Mouse (Mus musculus) limb, embryonic 15.5 days (tissue): ENCODE results near the gene Spef1. TPM values are rescaled to one million over a fixed set of nuclear protein-coding genes. Genes with fewer than 3 reads are reported as not detected.

ENCODE experiments used
- ATAC-seq: fragments of 200-750 bp; cut with Nextera tagmentation; 2 replicates; pipeline ENCODE4 v1.8.0; 2017; ENCODE audit warnings: low read depth, moderate TSS enrichment; ENCODE audit not compliant: insufficient number of reproducible peaks, low FRiP score, low TSS enrichment
- H3K27ac ChIP-seq: fragments of 300-500 bp; sonication (generic); 2 replicates; pipeline ENCODE4 v1.5.1; 2015; ENCODE audit warnings: moderate library complexity, mild to moderate bottlenecking, inconsistent platforms
- H3K27me3 ChIP-seq: fragments of 300-500 bp; sonication (generic); 2 replicates; pipeline ENCODE4 v1.6.1; 2015; ENCODE audit warnings: inconsistent platforms
- H3K36me3 ChIP-seq: fragments of 300-500 bp; sonication (generic); 2 replicates; pipeline ENCODE4 v1.6.1; 2015; ENCODE audit warnings: inconsistent platforms
- H3K4me1 ChIP-seq: fragments of 300-500 bp; sonication (generic); 2 replicates; pipeline ENCODE4 v1.6.1; 2015; ENCODE audit warnings: inconsistent platforms
- H3K4me2 ChIP-seq: fragments of 300-500 bp; sonication (generic); 2 replicates; pipeline ENCODE4 v1.6.1; 2015; ENCODE audit warnings: mild to moderate bottlenecking, inconsistent platforms
- H3K4me3 ChIP-seq: fragments of 300-500 bp; sonication (generic); 2 replicates; pipeline ENCODE4 v1.5.1; 2015; ENCODE audit warnings: mild to moderate bottlenecking, inconsistent platforms
- H3K9ac ChIP-seq: fragments of 300-500 bp; sonication (generic); 2 replicates; pipeline ENCODE4 v1.6.1; 2015; ENCODE audit warnings: inconsistent platforms
- H3K9me3 ChIP-seq: fragments of 300-500 bp; sonication (generic); 2 replicates; pipeline ENCODE4 v1.6.1; 2016; ENCODE audit warnings: inconsistent platforms
- WGBS: fragments of 180-500 bp; shearing (Covaris S2); methylation state at CpG from one replicate; pipeline ENCODE4 v1.1.7; 2015; 5-methylcytosine and 5-hydroxymethylcytosine counted together
- polyA plus RNA-seq: library from polyadenylated mRNA; unstranded; fragments of >200 nt; fragmentation: Nextera tagmentation; extraction: Ambion mirVana; gene quantifications from 2 replicates; pipeline ENCODE4 v1.2.1, GENCODE M21; 2015

The Spef1 gene
- polyA plus RNA-seq, 1 experiment from 2014 or later = 6.1 TPM

DNA sequence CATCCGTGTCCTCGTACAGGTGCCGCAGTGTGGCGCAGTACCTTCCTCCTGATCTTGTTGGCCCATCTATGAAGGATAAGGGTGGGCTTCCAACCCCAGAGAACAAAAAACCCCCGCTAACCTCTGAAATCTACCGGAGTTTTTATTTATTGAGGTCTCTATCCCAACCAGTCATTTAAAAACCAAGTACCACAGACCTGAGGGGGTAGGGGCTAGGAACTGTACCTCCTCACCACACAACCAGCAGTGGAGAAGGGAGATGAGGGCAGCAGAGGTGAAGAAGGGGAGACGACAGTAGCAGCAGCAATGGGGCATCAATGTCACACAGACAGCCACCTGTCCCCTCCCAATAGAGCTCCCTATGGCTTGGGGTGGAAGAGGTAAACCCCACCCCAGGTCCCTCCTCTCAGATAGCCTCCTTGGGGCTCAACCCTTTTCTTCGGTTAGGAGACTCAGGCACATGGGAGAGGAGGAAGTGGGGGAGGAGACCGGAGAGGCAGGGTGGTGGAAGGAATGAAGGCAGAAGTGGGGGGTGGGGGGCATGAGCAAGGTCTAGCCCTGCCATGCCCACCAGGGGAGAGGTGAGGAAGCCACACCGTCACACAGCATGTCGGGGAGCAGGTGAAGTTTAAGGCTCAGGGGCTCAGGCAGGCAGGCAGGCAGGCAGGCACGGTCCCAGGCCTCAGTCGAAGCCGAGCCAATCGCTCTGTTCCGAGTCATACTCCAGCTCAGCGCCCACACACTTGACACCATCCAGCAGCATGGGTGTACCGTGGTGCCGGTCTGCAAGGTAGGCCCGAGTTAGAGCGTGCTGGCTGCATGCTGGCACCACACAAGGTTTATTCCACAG is 40.7 kb downstream of the Spef1 start:
- H3K9me3 ChIP-seq = no peaks in the 10 kb centered on the region
- H3K4me2 ChIP-seq = no peak overlapping the region
- H3K27ac ChIP-seq = no peak overlapping the region
- 82% methylated on average over 21 of the region's 21 CpGs for whole genome bisulfite sequencing
- no peaks in the 10 kb centered on the region for H3K27me3 ChIP-seq
- H3K4me3 ChIP-seq = no peak overlapping the region
- peaks cover 94% of the 10 kb centered on the region for H3K36me3 ChIP-seq
- H3K9ac ChIP-seq = no peak overlapping the region
- ATAC-seq = no peak
- peaks cover 10% of the 10 kb centered on the region for H3K4me1 ChIP-seq

DNA sequence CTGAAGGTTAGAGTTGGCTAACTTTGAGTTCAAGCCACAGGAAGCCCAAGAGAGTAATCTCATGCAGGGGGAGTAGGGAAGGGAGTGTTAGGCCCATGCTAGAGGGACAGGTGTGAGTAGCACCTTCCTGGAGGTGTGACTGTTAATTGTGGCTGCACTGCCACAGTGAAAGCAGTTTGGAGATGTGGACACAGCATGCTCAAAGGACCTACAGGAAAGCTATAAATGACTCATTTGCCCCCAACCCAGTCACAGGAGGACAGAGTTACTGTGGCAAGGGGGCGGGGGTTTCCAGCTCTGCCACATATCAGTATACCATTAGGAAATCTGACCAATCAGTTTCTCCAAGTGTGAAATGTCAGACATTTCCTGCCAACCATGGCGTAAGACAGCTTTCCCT is 41.5 kb downstream of the Spef1 start:
- no peak overlapping the region for H3K9ac ChIP-seq
- no peak overlapping the region for H3K4me2 ChIP-seq
- H3K27me3 ChIP-seq = no peaks in the 10 kb centered on the region
- H3K9me3 ChIP-seq = no peaks in the 10 kb centered on the region
- H3K4me3 ChIP-seq = no peak overlapping the region
- 74% methylated on average over 2 of the region's 2 CpGs for WGBS
- ATAC-seq = no peak
- H3K27ac ChIP-seq = no peak overlapping the region
- peaks cover 94% of the 10 kb centered on the region for H3K36me3 ChIP-seq
- H3K4me1 ChIP-seq = peaks cover 10% of the 10 kb centered on the region

DNA sequence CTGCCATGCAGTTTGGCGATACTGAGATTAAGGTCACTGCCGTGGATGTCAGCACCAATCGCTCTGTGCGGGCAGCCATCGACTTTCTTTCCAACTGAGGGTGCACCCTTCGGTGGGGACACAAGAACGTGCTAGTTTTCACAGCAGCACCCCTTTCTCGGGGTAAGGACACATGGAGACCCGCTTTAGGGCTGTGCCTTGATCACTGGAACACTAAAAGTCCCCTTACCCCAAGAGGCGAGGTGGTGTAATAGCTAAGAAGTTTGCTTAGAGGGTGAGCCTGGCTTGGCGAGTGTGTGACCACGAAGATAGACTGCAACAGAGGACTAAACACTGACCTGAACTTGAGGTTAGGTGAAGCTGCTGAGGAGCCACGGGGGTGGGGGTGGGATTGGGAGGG is 42.0 kb downstream of the Spef1 start:
- Histone ChIP-seq H3K27me3 (no peaks in the 10 kb centered on the region), H3K4me2 (no peak overlapping the region), H3K36me3 (peaks cover 94% of the 10 kb centered on the region), H3K9me3 (no peaks in the 10 kb centered on the region), H3K27ac (no peak overlapping the region), H3K9ac (no peak overlapping the region), H3K4me3 (no peak overlapping the region), H3K4me1 (peaks cover 10% of the 10 kb centered on the region)
- no peak for ATAC-seq
- 54% methylated on average over 13 of the region's 13 CpGs for WGBS

DNA sequence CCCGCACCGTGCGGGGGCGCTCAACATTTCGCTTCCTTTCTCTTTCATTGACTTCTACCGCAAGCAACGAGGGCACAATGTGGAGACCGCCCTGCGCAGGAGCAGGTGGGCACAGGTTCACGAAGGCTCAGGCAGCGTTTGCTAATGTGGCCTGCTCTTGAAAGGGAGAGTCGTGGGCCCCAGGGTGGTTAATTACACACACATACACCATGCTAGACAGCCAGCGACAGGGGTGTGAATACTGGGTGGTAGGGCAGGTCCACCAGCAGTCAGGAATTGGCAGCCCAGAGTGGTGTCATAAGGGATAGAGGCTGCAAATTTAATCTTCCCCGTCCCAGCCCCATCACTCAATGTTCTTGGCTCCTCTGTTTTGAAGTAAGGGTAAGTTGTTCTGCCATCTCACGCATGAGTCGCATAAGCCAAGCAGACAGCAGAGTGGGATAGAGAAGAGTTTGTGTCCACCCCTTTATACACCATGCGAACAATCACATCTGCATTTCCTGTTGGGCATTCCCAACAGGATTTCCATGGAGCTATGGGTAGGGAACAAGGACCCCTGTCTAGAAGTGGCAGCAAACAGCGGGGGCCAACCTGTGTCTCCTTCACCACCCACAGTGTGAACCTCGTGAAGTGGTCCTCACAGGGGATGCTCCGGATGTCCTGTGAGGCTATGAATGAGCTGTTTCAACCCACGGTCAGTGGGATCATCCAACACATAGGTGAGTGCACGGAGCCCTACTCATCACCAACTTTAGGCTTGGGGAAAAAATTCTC is 43.9 kb downstream of the Spef1 start:
- H3K36me3 ChIP-seq = peaks cover 96% of the 10 kb centered on the region
- H3K4me1 ChIP-seq = peaks cover 10% of the 10 kb centered on the region
- H3K4me3 ChIP-seq = no peak overlapping the region
- H3K9ac ChIP-seq = no peak overlapping the region
- no peaks in the 10 kb centered on the region for H3K27me3 ChIP-seq
- H3K9me3 ChIP-seq = no peaks in the 10 kb centered on the region
- no peak overlapping the region for H3K27ac ChIP-seq
- H3K4me2 ChIP-seq = no peak overlapping the region
- whole genome bisulfite sequencing = 71% methylated on average over 22 of the region's 22 CpGs
- no peak for ATAC-seq

DNA sequence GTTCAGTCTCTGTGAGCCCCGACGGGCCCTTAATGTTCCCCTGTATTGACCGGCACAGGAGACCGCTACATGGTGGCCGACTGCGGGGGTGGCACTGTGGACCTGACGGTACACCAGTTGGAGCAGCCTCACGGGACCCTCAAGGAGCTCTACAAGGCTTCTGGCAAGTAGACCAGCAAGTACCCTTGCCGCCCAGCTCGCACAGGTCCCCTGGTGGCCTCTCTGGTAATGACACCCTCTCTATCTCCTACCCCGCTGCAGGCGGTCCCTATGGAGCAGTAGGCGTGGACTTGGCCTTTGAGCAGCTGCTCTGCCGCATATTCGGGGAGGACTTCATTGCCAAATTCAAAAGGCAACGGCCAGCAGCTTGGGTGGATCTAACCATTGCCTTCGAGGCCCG is 44.5 kb downstream of the Spef1 start:
- Histone ChIP-seq H3K27me3 (no peaks in the 10 kb centered on the region), H3K4me2 (no peak overlapping the region), H3K9ac (no peak overlapping the region), H3K36me3 (peaks cover 96% of the 10 kb centered on the region), H3K4me1 (peaks cover 10% of the 10 kb centered on the region), H3K27ac (peak overlapping the region; percentile 33; the same call in 1 of the 2 replicates), H3K9me3 (no peaks in the 10 kb centered on the region), H3K4me3 (no peak overlapping the region)
- ATAC-seq = no peak
- 33% methylated on average over 18 of the region's 18 CpGs for WGBS

DNA sequence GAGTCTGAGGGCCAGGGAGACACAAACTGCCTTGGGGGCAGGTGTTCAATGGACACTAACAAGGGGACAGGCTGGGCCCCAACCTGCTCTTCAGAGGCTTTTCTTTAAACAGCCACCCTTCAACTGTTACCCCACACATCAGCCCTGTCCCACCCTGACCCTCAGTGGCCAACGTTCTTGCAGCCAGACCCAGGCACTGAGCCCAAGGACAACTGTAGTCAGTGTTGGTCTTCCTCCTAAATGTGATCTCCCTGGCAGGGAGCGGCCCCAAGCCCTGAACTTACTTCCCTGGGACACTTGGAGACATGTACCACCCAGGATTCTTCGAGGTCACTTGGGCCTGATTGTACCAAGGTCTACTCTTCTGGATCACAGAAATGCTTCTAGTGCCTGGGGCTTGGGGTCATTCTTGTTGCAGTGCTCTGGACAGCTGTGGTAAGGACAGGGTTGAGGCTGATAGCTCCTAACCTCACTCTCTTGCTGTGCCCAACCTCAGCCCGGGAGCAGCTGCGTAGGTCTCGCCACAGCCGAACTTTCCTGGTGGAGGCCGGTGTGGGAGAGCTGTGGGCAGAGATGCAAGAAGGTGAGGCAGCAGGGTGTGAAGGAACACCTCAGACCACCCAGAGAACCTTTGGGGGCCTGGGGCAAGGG is 45.6 kb downstream of the Spef1 start:
- H3K27ac ChIP-seq = no peak overlapping the region
- H3K9ac ChIP-seq = no peak overlapping the region
- H3K4me2 ChIP-seq = no peak overlapping the region
- H3K9me3 ChIP-seq = no peaks in the 10 kb centered on the region
- ATAC-seq = no peak
- peaks cover 96% of the 10 kb centered on the region for H3K36me3 ChIP-seq
- H3K4me1 ChIP-seq = peaks cover 10% of the 10 kb centered on the region
- no peak overlapping the region for H3K4me3 ChIP-seq
- WGBS = 90% methylated on average over 8 of the region's 8 CpGs
- no peaks in the 10 kb centered on the region for H3K27me3 ChIP-seq

DNA sequence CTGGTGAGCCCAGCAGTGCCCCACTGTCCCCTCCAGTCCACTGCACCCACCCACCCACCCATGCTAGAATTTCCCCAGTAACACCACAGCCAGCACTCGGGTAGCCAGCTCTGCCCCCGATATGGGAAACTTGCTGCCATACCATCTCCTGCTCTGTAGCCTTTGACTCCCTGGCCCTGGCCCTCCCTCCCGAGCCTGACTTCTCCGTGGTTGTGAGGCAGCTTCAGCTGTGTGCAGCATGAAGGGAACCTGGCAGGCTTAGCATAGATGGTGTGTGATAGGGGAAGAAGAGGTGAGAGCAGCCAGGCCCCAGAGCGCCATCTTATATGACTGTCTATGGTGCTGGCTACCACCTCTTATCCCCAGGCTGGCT is 46.6 kb downstream of the Spef1 start:
- H3K27ac ChIP-seq = no peak overlapping the region
- 72% methylated on average over 5 of the region's 5 CpGs for WGBS
- ATAC-seq = no peak
- H3K4me1 ChIP-seq = peaks cover 8% of the 10 kb centered on the region
- H3K36me3 ChIP-seq = peaks cover 94% of the 10 kb centered on the region
- H3K4me2 ChIP-seq = no peak overlapping the region
- H3K27me3 ChIP-seq = no peaks in the 10 kb centered on the region
- no peaks in the 10 kb centered on the region for H3K9me3 ChIP-seq
- no peak overlapping the region for H3K4me3 ChIP-seq
- H3K9ac ChIP-seq = no peak overlapping the region

DNA sequence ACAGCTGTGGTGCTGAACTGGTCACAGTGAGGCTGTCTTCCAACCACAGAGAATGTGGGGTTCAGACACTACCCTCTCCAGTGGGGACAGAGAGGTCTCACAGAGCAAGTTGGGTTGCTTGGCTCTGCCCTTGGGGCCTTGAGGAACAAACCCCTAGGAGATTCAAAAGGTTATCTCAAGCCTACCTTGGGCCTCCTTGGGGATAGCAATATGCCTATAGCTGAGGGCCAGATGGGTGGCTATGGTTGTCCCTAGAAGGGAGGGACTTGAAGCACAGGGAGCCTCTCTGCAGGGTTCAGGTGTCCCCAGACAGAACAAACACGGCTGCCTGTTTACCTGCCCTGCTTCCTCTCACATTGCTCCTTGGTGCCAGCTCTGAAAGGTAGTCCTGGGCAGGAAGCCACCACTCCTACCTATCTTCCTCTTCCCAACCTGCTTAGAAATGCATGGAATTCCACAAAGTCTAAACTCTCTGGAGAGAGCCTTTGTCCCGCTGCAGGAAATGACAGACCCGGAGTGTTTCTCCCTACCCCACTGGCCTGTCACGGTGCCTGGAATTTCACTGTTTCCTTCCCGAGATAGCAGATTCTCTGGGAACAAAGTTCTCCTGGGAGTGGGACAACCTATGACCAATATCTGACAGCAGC is 47.1 kb downstream of the Spef1 start:
- H3K36me3 ChIP-seq = peaks cover 94% of the 10 kb centered on the region
- no peak overlapping the region for H3K9ac ChIP-seq
- H3K9me3 ChIP-seq = no peaks in the 10 kb centered on the region
- no peak overlapping the region for H3K4me3 ChIP-seq
- H3K27ac ChIP-seq = no peak overlapping the region; the same call in 1 of the 2 replicates
- 47% methylated on average over 5 of the region's 5 CpGs for WGBS
- no peak overlapping the region for H3K4me2 ChIP-seq
- H3K4me1 ChIP-seq = peaks cover 12% of the 10 kb centered on the region; the same call in 1 of the 2 replicates
- no peak for ATAC-seq
- H3K27me3 ChIP-seq = no peaks in the 10 kb centered on the region

DNA sequence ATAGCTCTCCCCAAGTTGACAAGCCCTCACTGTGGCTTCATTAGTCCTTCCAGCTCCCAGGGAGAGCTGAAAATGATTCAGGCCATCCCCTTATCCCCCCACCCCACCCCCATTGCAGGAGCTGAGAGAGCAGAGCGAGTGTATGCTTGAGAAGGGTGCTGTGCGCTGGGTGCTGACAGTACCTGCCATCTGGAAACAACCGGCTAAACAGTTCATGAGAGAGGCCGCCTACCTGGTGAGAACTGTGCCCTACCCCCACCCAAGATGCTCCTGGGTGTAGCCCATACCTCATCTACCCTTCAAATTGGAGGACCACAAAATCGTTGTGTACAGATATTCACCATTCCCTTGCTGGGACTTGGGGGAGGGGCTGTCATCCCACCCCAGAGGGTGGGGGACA is 47.8 kb downstream of the Spef1 start:
- WGBS = 75% methylated on average over 5 of the region's 5 CpGs

DNA sequence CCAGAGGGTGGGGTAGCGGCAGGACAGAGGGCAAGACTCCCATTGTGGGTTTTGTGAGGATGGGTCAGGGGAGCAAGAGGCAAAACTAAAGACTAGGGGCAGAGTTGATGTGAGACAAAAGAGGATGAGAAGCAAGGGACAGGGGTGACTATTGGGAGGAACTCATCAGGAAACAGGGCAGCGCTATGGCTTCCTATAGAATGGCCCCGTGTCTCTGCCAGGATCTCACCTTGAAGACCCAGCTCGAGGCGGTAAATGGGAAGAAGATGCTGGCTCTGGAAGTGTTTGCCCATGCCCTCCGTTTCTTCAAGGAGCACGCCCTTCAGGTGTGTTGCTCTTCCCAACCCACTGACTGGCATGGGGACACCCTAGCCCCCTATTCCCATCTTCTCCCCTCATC is 48.3 kb downstream of the Spef1 start:
- Histone ChIP-seq H3K9ac (no peak overlapping the region), H3K36me3 (peaks cover 96% of the 10 kb centered on the region), H3K4me3 (no peak overlapping the region), H3K9me3 (no peaks in the 10 kb centered on the region), H3K4me2 (no peak overlapping the region), H3K4me1 (peaks cover 12% of the 10 kb centered on the region; the same call in 1 of the 2 replicates), H3K27ac (no peak overlapping the region), H3K27me3 (no peaks in the 10 kb centered on the region)
- 87% methylated on average over 7 of the region's 7 CpGs for WGBS
- ATAC-seq = no peak

More for the DNA sequence above, 47.8 kb downstream of the Spef1 start:
- Histone ChIP-seq H3K27me3 (no peaks in the 10 kb centered on the region), H3K27ac (no peak overlapping the region), H3K4me3 (no peak overlapping the region), H3K4me1 (peaks cover 12% of the 10 kb centered on the region; the same call in 1 of the 2 replicates), H3K36me3 (peaks cover 94% of the 10 kb centered on the region), H3K9ac (no peak overlapping the region), H3K9me3 (no peaks in the 10 kb centered on the region), H3K4me2 (no peak overlapping the region)
- ATAC-seq = no peak

DNA sequence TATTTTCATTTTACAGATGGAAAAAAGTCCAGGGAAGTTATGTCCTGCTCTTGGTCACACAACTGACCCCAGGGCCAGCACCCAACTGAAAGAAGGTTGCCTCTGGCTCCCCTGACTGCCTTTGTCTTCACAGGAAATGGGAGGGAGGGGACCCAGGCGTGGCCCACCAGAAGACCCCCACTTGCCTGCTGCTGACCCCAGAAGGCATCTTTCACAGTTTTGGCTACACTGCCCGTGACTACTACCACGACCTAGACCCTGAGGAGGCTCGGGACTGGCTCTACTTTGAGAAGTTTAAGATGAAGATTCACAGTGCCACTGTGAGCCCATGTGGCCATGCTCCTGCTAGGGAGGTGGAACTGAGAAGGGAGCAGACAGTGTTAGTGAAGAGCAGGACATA is 48.8 kb downstream of the Spef1 start:
- Histone ChIP-seq H3K9ac (no peak overlapping the region), H3K36me3 (peaks cover 92% of the 10 kb centered on the region), H3K4me2 (no peak overlapping the region), H3K27me3 (no peaks in the 10 kb centered on the region), H3K4me3 (no peak overlapping the region), H3K9me3 (no peaks in the 10 kb centered on the region), H3K4me1 (peaks cover 12% of the 10 kb centered on the region; the same call in 1 of the 2 replicates), H3K27ac (no peak overlapping the region)
- 84% methylated on average over 4 of the region's 4 CpGs for WGBS
- no peak for ATAC-seq
